Mouse (Mus musculus) spleen, embryonic (tissue): Measurements from ENCODE around the gene Ubash3a.

Experiments
- CTCF ChIA-PET: fragments of 350-600 bp; sonication (Branson Sonifier 250); formaldehyde crosslinking; loops from one replicate; lab custom pipeline; 2022; lab: Charles Lee

Gene Ubash3a

DNA sequence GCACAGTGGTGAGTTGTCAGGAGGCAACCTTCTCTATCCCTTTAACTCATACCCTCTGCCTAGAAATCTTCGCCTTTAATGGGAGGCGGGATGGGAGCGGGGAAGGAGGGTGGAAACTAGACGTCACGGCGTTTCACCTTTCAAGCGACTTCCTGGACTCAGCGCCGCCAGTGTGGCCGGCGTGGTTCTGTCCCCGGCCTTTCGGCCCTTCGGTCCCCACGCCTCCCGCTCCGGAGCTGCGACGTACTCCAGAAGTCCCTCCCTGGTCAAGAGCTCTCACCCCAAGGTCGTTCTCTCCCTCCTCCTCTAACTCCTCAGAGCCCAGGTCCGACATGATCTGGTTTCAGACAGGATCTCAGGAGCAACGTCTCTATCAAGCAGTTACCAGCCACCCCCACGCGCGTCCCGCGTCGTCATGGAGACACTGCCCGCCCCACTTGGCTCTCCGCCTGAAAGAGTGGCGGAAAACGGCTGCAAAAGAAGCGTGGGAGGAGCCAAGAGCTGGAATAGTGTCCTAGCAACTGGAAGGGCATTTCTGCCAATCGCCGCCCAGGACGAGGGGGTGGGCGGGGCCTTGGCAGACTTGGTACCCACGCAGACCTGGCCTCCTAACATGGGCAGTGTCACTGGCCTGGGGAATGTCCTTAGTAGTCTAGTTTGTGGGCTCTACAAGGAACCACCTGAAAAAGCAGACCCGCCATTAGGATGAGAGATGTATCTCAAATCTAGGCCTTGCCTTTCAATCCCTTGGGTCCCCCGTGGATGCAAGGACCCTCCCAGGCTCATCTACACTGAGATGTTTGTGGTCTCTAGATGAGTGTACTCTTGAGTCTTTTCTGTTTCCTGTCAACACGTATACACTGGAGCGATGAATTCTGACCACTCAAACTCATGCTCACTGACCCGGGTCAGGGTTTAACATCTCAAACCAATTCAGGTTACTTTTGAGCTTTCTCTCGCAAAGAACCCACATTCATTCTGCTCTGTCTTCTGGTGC, 69.5 kb downstream of the Ubash3a start, which contains the start of gene Rsph1:
Gene Rsph1, minus strand, starts transcription at position 462 of the 997 bp plus-strand sequence.
- CTCF ChIA-PET = interaction anchor here (0.6 to 1.1 kb wide), 4 partner anchors 11 to 23 kb away, joined by 3 to 7 read pairs (median 3); no protein-coding TSS in a partner anchor

DNA sequence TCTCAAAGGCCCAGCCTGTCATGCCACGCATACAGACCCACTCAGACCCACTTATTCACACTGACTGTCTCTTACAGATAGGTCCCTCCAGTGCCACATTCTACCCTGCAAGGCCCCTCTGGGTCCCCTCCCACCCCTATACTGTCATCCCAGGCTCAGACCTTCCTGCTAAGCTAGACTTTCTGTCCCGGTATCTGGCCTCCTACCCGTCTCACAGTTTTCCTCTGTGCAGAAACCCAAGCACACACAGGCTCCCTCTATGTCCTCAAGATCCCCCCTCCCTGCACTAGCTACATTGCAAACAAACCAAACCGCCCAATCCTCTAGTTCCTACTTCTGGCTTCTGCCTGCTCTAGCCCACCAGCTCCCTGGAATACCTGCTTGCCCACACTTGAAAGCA, 70.3 kb downstream of the Ubash3a start:
- CTCF ChIA-PET = interaction anchor here (0.6 to 0.8 kb wide), 2 partner anchors 10 to 13 kb away, joined by 3 to 7 read pairs; no protein-coding TSS in a partner anchor

DNA sequence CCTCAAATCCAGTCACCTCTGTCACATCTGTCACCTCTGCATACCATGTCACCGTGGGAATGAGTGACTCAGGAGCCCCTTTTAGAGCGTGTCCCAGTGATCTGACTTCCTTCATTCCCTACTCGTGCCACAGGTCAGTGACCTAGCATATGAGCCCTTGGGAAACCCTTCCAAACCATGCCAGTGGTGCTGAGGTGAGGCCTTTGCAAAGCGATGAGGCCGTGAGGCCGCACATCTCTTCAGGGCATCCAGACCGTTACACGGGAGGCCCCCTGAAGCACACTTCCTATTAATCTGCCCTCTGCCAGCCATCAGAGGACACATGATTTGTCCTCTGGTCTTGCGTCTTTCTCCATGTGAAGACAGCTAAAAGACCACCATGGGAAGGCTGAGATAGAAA, 71.9 kb downstream of the Ubash3a start:
- CTCF ChIA-PET = no interaction called here

DNA sequence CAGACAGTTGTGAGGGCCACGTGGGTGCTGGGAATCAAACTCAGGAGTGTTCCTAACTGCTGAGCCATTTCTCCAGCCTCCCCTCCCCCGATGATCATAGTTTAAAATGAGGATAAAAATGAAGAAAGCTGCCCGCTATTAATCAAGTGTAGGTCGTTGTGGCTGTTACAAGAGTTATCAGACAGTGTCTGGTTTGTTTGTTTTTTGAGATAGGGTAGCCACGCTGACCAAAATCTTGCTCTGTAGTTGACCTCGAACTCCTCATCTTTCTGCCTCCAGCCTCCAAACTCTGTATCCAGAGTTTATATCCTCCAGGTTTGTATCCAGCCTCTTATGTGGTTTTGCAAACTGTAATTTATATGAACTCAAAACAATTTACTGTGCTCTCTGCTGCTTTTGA, 72.6 kb downstream of the Ubash3a start:
- CTCF ChIA-PET = no interaction called here

DNA sequence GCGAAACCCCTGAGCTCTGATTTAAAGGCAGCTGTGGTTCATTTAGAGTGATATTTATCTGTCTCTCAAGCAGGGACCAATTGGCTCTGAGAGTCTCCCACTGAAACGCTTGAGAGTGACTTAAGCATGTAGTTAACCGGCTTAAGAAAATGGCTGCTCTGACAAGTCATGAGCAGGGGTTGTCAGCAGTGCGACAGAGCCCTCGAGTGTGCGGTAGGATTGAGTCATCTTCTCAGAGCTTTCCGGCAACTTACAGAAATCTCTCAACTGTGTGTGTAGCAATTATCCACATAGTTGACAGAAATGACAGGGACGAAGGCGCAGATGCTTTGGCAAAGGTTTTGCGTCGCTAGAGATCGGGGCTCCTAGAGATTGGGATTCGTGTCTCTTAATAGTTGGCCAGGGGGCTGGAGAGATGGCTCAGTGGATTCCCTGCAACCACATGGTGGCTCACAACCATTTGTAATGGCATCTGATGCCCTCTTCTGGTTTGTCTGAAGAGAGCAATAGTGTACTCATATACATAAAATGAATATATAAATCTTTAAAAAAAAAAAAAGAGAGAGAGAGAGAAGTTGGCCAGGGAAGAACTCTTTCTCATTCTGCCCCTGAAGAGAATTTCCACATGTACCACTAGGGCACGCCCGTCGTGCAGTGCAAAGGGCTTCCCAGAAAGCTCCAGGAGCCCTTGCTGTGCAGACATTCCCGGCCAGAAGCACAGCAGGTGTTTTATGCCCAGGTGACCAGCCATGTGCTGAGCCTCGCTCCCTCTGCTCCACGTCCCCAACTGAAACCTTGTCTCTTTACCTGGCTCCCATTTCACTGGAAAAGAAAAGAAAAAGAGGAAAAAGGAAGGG, 74.4 kb downstream of the Ubash3a start:
- CTCF ChIA-PET = interaction anchor here (0.7 kb wide), 2 partner anchors 29 to 651 kb away, joined by 7 to 8 read pairs; no protein-coding TSS in a partner anchor

DNA sequence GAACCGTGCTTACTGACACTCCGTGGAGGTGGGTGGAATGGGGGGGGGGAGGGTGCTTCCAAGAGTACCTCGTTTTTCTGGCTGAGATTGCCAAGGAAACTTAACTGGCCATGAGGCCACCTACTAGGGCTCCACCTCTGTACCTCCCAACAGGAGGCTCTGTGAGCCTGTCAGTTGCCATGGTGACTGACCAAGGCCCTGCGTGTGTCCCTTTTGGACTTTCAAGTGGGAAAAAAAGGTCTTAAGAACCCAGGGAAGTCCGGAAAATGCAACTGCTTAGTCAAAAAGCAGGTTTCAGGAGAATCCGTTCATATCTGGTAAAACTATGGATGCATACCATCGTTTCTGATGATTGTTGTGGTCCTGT, 75.0 kb downstream of the Ubash3a start:
- CTCF ChIA-PET = interaction anchor here (0.7 kb wide), 2 partner anchors 28 to 650 kb away, joined by 7 to 8 read pairs; no protein-coding TSS in a partner anchor

DNA sequence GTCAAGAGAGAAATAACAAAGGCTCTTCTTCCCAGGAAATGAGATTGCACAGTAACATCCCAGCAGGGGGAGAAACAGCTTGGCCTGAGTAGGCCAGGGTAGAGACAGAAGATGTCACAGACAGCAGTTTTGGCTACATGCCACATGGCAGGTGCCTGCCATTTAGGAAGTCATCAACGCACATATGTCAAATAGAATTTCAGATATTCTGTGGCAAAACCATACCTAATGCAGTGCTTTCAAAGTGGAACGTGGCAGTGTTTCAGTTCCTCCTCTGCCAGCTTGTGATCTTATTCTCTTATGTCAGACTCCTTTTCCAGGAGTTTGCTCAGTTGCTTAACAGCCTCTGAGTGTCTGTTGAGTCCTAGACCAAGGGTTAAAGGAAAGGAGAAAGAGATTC, 78.2 kb downstream of the Ubash3a start:
- CTCF ChIA-PET = interaction anchor here (0.6 kb wide), 1 partner anchor 228 kb away, joined by 3 read pairs; no protein-coding TSS in a partner anchor

DNA sequence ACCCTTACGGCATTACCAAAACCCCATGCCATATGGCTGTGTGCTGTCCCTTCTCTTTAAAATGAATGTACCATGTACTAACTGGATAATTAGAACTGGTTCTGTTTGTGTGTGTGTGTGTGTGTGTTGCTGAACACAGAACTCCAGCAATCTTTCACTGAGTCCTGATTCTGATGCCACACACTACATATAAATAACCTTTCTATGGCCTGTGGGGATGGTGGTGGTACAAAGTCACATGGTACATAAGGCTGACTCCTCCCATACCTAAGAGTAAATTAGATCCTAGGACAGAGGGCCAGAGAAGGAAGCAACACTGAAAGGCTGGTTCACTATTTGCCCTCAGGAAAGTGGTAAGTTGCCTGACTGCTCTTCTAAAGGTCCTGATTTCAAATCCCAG, 78.8 kb downstream of the Ubash3a start, which contains the start of gene Slc37a1:
Gene Slc37a1, plus strand, starts transcription at position 301 of the 400 bp plus-strand sequence.
- CTCF ChIA-PET = interaction anchor here (0.6 kb wide), 2 partner anchors 228 to 237 kb away, joined by 3 read pairs; no protein-coding TSS in a partner anchor

DNA sequence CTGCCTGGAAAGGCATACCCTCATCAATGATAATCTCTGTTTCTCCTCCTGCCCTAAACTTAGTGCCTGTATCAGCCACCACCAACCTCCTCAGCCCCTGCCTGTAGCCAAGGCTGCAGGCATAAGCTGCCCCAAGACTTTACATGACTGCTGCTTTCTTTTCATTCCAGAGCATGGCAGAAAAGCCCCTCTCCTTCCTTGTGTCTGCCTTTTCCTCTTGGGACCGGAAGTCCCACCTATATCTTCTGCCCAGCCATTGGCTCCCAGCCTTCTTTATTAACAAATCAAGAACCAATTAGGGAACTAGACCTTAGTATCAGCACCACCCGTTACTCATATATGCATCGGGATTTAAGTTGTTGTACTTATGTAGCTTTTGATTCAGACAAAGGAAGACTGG, 79.5 kb downstream of the Ubash3a start:
- CTCF ChIA-PET = interaction anchor here (0.6 kb wide), 1 partner anchor 238 kb away, joined by 3 read pairs; no protein-coding TSS in a partner anchor

DNA sequence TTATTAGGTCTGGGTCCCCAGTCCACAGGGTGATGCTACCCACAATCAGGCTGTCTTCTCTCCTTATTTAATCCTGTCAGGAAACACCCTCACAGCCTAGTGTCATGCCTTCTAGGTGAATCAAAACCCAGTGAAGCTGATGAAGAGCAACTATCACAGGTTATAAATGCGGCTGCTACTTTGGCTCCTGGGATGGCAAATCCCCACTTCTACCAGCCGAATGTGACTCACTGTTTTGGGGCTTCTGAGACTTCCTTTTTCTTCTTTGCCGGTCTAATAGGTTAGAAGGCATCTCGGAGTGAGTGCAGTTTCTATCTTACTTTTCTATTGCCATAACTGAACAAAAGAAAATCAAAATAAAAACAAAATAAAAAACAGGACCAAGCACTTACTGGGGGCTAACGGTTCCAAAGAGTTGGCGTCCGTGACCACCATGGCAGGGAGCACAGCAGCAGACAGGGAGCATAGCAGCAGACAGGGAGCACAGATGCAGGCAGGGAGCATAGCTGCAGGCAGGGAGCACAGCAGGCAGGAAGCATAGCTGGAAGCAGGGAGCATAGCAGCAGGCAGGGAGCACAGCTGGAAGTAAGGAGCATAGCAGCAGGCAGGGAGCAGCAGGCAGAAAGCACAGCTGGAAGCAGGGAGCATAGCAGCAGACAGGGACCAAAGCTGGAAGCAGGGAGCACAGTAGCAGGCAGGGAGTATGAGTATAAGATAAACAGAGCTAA, 81.5 kb downstream of the Ubash3a start:
- CTCF ChIA-PET = no interaction called here

DNA sequence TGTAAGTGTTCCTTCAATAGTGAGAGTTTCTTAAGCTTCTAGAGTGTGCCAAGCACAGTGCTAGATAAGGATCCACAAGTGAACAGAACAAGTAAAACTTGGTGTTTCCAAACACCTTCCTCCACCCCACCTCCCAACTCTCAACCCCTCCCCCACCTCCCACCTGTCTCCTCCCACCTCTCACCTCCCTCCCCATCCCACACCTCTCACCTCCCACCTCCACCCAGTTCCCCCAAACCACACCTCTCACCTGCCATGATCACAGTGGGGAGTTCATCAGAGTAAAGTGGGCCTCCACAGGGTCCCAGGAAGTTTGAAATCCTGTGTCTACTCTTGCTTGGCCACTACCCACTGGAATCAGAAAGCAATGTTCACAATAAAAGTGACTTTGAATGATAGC, 82.6 kb downstream of the Ubash3a start:
- CTCF ChIA-PET = interaction anchor here (0.7 kb wide), 1 partner anchor 79 kb away, joined by 3 read pairs; no protein-coding TSS in a partner anchor

DNA sequence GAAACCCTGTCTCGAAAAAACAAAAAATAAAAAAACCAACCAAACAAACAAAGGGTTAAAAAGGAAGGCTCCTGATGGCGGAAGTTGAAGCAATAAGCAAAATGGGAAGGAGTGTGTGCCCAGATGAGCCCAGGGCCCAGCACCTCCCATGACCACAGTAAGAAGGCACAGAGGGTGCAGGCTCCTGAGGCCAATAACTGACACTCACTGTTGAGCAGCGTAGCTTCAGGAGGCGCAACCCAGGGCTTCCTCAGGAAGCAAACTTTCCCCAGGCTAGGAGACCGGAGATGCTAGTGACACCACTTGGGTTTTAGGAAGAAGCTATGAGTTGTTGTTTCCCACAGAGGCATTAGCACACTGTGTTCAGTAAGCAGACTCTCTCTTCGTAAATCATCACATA, 83.2 kb downstream of the Ubash3a start:
- CTCF ChIA-PET = interaction anchor here (0.7 kb wide), 1 partner anchor 78 kb away, joined by 3 read pairs; no protein-coding TSS in a partner anchor

DNA sequence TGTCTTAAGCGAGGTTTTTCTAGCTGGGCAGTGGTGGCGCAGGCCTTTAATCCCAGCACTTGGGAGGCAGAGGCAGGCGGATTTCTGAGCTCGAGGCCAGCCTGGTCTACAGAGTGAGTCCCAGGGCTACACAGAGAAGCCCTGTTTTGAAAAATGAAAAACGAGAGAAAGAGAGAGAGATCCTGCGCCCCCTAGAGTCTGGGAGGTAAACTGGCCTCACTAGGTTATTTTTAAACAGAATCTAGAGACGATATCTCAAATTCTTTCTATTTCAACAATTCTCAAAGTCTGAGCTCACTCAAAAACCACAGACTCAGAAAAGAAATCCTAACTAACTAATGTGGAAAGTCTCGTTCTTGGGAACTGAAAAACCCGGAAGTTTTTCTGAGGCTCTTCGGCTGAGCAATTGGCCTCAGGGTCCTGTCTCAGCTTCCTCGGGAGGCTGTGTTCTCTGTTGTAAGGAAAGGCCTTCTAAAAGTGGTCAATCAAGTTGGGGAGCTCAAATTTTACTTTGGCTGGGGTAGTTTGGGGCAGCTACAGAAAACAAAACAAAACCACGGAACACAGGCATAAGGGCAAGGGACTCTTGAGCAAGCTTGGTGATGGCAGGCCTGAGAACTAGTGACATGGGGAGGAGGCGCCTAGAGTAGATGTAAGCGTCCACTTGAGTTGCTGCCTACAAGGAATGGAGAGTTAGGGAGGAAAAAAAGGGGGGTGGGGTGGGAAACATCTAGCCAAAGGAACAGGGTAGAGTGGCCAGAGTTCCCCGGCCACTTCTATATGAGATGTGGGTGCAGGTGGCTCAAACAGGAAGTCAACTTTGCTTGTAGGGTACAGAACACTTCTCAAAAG, 86.9 kb downstream of the Ubash3a start:
- CTCF ChIA-PET = interaction anchor here (0.6 to 1.2 kb wide), 4 partner anchors 11 to 545 kb away, joined by 3 to 4 read pairs (median 4); no protein-coding TSS in a partner anchor

DNA sequence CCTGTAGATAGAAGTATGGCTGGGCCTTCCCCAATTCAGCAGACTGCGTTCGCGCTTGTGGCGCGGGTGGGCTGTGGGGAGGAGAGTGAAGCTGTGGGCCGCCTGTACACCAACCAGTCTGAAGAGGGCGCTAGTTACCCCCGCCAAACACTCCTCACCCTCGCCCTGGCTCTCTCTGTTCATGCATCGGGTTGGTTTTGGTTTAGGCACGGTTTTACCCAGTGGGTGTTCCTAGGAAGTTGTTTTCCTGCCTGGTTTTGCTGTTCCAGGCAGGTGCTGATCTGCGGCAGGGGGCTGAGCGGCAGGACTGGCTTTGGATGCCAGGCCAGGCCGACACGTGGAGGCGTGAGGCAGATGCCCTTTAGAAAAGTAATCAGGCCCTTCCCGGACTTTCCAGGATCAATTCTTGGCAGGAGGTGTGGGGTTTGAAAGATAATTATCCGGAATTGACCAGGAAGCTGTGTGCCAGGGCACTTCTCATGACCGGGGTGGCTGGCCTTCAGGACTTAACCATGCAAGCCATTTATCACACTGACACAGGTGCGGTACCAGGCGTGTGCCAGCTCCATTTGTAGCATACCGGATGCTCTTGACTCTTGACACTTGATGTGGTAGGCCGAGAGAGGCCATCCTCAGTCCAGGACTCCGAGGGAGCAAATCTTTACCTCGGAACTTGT, 87.7 kb downstream of the Ubash3a start:
- CTCF ChIA-PET = interaction anchor here (0.6 to 0.9 kb wide), 2 partner anchors 11 to 19 kb away, joined by 3 to 6 read pairs; no protein-coding TSS in a partner anchor

DNA sequence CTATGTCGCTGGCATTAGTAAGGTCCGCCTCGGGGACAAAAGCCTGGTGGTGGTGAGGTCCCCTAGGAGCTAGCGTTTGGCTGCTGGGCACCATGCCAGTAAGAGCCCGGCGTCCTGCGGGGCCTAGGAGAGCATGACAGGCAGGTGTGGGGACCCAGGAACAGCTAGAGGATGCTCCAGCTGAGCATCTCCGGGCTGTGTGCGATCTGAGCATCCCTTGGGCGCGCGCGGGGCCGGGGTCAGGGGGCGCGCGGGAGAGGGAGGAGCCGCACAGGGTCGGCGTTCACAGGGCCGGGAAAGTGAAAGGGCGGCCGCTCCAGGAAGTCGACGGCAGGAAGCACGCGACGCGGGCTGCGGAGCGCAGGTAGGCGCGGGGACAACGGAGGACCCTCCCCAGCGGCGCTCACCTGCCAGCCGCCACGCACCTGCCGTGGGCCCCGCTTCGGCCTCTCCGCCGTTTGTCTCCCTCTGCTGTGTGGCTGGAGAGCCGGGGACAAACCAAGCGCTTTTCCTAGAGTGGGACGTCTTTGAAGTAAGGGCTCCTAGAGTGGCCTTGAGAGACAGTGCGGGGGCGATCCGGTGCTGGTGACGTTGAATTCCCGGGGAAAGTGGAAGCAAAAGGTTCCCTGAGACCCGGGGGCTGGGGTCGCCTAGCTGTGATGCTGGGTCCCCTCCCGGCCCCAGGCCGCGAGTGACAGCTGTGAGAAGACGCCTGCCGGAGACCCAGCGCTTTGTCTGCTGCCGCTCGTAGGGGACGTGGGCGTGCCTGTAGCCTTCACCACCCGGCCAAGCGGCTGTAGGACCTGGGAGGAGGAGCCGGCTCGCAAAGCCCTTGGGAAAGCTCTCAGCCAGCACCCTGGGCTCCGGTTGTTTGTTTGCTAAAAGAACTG, 88.5 kb downstream of the Ubash3a start:
- CTCF ChIA-PET = interaction anchor here (0.6 to 0.9 kb wide), 4 partner anchors 10 to 38 kb away, joined by 3 to 7 read pairs (median 4); no protein-coding TSS in a partner anchor
